Mouse (Mus musculus) olfactory bulb, adult 2 months (tissue): ENCODE results near the gene Efnb3.

Experiments
- CTCF ChIP-seq: fragments of 200-500 bp; IDR thresholded peaks from 2 replicates; pipeline ENCODE4 v1.5.1; 2012; ENCODE audit warnings: low read depth, mild to moderate bottlenecking, low read length, moderate library complexity; ENCODE audit not compliant: insufficient read depth
- POLR2A ChIP-seq: fragments of 200-500 bp; IDR thresholded peaks from 2 replicates; pipeline ENCODE4 v1.6.1; 2012; ENCODE audit warnings: mild to moderate bottlenecking, low read depth, low read length, moderate library complexity; ENCODE audit not compliant: insufficient read depth

DNA sequence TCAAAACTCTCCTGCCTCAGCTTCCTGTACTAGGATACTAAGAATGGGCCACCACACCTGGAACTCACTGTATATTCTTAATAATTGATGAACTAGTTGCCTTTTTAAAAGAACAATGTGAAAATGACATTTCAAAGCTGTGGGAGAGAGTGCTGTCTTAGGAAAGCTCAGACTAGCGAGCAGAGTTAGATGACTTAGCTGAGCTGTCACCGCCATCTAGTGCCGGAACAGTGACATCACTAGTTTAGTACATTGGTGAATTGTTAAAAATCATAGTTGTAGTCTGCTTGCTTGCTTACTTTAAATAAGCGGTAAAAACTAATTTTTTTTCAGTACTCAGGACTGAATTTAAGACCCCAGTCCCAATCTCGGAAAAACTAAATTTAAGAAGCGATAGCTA lies 46.2 kb downstream of the Efnb3 start:
- TF ChIP-seq CTCF (no peak), POLR2A (no peak)
